Mouse (Mus musculus) kidney, adult 8-10 months (tissue): Measurements from ENCODE around the gene Cntn1.

ENCODE experiments used
- DNase-seq, 2 experiments: peaks; one replicate each; pipeline ENCODE4 v3.0.0; 2022

Gene Cntn1

DNA sequence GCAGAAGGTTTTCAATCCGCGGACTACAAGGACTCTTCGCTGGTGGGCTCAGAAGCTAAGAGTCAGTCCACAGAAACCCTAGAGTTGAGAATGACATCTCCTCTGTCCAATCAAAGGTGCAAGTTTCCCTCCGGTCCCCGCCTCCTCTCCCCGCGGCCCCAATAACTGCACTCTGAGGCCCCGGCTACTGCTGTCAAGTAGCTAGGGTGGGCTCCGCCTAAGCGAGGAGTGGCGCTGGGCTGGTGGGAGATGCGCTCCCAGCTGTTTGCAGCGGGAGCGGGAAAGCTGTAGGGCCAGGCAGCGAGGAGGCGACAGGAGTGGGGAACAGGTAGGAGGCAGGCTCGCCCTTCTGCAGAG, at the start of gene Cntn1:
Gene Cntn1, plus strand, starts transcription at position 170 of the 357 bp plus-strand sequence.
- DNase-seq: peak in 1 of 2 experiments; percentile 4

- DNase-seq: no peak
These were observed 49.5 kb upstream of the Cntn1 start for GRCm38 (mm10) chr15:92001431-92001830.

DNA sequence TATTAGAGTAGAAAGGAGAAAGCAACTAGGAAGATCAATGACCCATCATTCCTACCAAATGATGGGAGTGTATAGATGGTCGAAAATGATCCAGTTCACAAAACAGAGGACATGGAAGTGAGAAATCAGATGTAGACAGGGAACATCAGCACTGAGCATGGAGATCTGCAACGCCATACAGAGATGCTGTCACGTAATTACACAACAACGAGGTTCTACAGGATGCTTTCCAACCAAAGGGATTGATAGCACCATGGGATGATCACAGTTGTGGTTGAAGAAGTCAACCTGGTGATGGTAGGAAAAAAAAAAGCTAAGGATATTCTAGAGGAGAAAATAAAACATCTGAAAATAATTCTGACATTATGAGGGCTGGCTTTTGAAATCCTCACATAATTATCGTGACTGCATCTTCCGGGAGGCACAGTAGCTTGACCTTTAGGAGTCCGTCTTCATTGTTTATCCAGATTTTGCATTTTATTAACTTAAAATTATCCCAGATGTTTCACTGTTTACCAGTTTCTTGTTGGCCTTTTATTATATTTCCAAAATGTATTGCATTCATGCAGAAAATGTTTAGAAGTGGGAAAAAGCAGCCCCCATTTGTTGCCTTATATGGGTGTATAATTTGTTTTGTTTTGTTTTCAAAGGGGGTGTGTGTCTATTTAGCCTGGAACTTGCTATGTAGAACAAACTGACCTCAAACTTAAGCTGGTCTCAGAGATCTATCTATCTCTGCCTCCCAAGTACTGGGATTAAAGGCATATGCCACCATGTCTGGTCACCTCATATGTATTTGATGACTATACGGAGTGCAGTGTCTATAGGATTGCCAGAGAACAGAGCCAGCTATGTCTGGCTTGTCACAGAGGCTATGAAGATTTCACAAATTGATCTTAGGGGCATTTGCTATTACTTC, 38.5 kb upstream of the Cntn1 start:
- no peak for DNase-seq

DNA sequence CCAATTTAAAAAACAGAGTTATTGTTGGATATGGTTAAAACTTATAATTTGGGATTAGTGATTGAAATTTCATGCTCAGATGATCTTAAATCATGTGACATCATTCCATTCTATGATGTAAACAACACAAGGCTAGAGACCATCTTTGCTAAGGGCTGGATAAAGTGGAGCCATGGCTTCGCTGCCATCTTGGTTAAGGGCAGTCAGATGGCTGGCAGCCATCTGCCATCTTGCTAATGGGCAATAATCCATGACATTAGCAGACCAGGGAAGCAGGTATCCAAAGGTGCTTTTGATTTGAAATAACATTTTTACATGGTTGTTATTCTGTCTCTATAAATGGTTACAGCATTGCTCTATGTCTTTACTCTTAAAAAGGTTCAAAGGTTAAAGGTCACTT, 16.9 kb upstream of the Cntn1 start:
- no peak for DNase-seq

- DNase-seq: no peak
These were observed 8.4 kb upstream of the Cntn1 start for GRCm38 (mm10) chr15:92042538-92042937.

- DNase-seq: no peak
These were observed 4.9 kb upstream of the Cntn1 start for GRCm38 (mm10) chr15:92046042-92046441.

- no peak for DNase-seq
These were observed 2.9 kb upstream of the Cntn1 start for GRCm38 (mm10) chr15:92048031-92048430.

GRCm38 (mm10) chr15:92048531-92048930, 2.4 kb upstream of the Cntn1 start:
- DNase-seq: no peak

GRCm38 (mm10) chr15:92051353-92052132, 578 bp downstream of the Cntn1 start:
- DNase-seq: no peak

DNA sequence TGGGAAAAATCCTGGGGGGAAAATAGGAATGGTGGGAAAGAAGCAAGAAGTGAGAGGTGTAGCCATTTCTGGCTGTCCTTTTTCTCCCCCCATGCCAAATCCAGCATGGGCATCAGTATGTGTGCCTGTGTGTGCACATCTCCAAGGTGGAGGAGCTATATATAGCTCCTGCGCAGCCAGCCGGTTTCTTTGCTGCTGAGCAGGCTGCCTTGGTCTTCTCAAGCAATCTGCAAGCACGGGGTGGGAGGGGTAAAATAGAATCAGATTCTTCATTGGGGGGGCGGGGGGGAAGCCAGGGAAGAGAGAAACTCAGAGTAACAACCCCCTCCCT, 1.1 kb downstream of the Cntn1 start:
- DNase-seq: no peak

DNA sequence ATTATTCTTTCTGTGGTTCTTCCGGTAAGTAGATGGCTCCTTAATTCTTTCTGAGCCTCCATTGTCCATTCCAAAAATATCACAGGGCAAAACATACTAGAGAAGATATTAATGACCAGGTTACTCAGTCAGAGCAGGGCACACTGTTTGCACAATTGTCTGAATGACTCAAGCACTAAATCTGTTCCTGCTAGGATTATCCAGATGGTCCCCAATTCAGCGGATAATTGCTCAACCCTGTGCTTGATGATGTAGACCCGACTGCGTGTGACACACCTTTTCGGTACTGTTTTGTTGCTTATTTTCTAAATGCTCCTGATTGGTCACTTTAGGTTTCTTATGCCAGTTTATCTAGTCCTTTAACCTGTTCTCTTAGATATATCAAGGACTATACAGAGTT, 6.6 kb downstream of the Cntn1 start:
- DNase-seq: no peak

DNA sequence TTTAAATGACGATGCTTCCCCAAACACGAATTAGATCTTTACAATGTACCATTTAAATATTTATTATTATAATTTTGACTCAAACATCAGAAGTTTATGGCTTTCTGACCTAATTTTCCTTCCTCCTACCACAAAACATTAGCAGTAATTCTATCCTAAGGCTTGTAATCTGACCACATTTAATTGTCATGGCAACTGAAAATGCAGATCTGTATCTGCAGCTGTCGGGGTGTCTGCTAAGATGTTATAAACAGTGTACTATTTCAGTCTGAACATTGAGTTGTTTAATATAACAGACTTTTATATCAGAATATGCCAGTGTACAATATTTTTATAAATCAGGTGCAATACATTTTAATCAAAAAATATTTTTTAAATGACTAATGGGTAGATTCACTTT, 10.0 kb downstream of the Cntn1 start:
- DNase-seq: no peak

DNA sequence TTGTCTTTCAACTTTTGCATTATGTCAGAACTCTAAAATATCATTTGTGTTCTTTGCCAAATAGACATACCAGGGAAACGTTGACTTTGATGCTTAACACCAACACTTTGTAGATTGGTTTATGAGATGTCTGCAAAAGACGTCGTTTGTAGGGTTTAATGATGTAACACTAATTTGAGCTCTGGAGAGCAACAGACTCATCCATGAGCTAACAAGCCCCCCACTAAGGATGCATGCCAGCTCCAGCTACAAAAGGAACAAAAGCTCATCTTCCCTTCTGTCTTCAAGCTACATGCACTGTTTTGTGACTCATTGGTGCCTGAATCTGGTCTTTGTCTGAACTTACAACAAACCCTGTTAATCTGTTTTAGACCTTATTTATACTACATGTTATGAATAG, 28.5 kb downstream of the Cntn1 start:
- no peak for DNase-seq

DNA sequence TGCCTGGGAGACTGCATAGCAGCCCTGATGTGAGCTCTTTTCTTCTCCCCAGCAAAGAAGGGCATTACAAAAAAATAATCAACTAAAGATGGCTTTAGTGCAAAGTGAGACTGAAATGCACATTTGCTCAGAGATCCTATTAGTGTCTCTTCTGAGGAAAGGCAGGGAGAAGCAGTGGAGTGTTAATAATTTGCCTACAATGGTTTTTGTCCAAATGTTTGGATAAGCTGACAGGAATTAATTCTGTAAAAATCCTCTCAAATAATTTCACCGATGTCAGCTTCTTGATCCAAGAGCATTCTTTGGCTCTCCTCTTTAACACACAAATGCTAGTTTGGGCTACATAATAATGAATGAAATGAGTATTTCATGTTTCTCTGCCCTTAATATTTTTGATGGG, 34.9 kb downstream of the Cntn1 start:
- DNase-seq: no peak

GRCm38 (mm10) chr15:92087691-92088286, 36.8 kb downstream of the Cntn1 start:
- DNase-seq: peak; percentile 1 to 4

DNA sequence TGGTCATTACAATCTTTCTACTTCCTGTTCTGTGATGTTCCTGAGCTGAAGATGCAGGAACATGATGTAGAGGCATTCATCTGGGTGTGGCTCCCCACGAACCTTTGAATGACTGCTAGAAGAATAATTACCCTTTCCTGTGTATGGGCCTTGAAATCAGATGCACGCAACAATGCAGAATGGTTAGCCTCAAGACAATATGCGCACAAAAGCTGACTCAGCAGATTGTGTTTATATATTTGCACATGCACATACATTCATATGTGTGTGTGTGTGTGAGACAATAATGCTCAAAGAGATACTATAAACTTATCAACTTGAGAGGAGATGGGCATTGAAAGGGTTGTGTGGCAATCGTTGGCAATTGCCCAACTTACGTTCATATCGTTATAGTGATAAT, 39.8 kb downstream of the Cntn1 start:
- no peak for DNase-seq

DNA sequence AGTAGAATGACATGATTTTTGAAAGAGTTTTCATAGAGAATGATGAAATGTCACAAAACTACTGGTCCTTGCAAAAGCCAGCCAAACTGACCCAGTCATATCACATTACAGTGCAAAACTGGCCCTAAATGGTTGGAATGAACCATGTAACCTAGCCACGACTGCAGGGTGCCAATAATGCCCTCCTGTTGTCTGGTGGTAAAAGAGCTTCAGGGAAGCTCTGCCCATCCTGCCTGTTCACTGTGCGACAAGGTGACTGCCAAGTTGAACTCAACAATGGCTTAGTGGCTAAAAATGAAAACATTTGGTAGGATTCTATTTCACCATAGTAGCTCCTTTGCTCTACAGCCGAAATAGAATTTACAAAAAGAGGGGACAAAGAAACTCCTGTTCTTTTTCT, 41.1 kb downstream of the Cntn1 start:
- no peak for DNase-seq

GRCm38 (mm10) chr15:92099410-92100174, 48.6 kb downstream of the Cntn1 start:
- no peak for DNase-seq

GRCm38 (mm10) chr15:92101956-92102355, 51.0 kb downstream of the Cntn1 start:
- DNase-seq: no peak

DNA sequence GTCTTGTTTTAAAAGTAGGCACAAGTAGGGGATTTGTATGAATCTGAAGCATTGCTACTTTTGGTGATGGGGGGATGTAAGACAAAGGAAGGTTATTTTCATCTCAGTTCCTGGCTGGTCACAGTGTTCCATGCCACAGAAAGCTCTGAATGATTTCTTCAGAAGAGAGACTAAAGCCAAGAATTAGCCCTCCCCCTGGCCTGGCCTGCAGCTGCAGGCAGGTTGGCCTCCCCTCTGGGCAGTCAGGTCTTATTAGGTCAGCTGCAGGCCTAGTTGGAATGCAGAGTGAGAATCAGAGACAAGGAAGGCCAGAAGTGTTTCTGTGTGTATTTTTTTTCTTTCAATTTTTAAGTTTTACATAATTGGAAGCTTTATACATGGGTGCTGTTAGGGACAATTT, 61.5 kb downstream of the Cntn1 start:
- DNase-seq: no peak

- no peak for DNase-seq
These were observed 82.0 kb downstream of the Cntn1 start for GRCm38 (mm10) chr15:92132936-92133335.

DNA sequence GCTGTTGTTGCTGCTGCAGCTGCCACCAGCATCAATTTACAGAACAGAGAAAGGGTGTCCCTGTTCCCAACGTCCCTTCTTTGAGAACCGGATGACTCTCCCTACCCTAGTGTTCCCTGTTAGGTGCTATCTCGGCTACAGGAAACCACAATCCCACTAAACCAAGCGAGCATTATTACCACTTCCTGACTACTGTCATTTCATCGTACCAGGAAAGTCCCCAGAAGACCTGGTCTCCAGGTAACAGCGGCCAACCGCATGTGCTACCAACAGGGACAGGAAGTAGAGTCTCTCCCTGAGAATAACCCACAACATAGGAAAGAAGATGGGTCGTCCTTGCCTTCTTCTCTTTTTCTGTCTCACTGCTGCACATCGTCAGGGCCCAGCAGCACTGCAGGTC, 83.3 kb downstream of the Cntn1 start:
- no peak for DNase-seq

- no peak for DNase-seq
These were observed 86.1 kb downstream of the Cntn1 start for GRCm38 (mm10) chr15:92137026-92137425.
